Mouse (Mus musculus) cerebellum, adult (tissue): ENCODE results near the gene Auts2.

Source experiments
- ATAC-seq: cut with Nextera tagmentation; 2 replicates; pipeline ENCODE4 v1.9.2; 2017; ENCODE audit warnings: mild to moderate bottlenecking, moderate library complexity, mixed read lengths; ENCODE audit not compliant: insufficient number of reproducible peaks, low FRiP score, low TSS enrichment

Auts2 gene

DNA sequence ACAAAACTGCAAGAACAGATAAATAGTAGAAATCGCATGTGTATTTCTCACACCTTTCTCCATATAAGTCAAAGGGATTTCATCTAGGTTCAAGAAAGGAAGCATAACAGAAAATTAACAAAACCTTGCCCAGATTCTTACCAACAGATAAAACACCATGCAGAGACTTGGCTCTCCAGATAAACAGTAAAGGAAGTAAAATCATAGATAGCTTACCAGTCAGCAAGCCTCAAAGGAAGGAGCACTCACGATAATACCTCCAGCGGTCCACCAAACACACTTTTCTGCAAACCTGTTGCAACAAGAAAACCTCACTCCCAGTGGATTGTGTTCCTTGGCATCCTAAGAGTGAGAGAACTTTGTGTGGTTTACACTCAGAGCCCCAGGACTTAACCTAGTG, 147.2 kb downstream of the Auts2 start:
- ATAC-seq: no peak

DNA sequence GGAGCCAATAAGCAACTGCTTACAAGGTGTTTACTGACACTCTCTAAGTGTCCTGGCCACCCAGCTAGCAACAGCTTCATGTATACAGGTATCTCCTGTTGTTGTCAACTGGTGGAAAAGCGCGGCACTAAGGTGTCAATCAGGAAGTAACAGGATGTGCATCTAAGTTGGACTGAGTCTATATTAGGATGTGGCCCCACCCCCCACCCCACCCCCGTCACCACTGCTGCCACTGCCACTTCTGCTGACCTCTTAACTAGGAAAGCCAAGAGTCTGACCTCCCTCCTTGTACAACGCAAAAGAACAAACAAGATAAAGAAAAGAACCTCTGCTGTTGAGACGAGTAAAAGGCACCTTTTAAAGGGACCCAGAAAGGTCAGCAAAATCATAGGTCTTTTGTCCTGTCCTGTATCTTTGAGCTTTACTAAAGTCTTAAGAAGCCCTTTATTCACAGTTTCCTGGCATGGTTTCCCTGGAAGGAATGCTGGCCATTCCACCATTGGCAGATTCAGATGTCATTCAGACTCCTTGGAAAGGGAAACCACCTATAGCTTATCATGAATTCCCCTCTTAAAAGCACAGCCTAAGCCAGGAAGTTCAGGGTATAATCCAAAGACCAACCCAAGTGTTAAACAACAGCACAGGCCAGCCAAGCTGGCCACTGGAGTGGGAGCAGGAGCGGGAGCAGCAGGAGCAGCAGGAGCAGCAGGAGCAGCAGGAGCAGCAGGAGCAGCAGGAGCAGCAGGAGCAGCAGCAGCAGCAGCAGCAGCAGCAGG, 148.2 kb downstream of the Auts2 start:
- no peak for ATAC-seq

DNA sequence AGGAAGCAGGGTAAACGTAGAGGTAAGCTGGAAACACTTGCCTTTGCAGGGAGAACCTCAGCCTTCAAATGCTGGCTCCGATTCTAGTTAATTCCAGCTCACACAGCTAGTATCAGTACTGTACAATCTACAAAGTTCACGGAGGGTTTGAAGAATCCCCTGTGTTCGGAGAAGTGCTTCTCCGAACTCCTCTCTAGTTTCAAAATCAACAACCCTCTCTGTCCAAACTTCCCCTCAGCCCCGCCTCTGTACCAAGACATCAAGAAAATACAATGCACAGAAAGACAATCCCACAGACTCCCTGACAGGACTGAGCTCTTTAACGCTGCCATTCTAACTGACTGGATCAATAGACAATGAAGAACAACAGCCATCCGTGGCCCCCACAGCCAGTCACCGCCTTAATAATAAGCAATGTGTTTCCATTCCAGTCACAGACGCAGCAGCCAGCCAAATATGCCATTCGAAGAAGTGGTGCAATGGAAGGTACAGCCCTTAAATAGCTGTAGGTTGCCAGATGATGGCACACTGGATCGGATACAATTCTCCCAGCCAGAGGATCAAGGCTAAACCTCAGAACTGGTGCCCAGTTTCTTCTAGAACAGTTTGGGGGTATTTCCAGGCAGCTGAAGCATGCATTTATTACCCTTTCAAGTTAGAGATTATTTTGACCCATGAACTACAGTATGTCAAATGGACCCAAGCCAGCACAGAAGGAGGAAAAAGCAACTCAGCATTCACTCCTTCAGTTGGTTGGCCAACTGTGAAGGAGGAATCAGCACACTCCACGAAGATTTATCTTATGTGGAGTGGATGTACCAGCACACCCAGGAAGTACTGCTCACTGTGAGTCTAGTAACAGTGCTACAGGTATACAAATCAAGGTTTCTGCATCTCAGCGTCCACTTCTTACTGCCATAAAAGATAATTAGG, 151.0 kb downstream of the Auts2 start:
- ATAC-seq: no peak

DNA sequence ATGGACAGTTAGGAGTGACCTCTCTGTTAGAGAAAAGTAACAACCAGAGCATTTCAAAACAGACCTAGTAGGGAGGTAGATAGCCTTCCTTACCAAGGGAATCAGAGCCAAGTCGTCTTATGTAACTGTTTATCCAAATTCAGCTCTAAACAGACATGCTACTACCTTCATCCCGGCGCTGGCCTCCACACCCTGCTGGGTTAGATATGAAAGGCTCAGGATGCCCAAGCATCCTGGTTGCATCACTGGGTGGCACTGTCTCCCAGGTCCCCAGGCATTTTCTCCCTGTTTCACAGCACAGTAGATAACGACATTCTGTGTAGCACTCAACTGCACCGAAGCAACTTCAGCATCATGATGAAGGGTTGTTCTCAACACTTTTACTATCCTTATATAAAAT, 154.4 kb downstream of the Auts2 start:
- peak; percentile 61; the same call in 1 of the 2 replicates for ATAC-seq

DNA sequence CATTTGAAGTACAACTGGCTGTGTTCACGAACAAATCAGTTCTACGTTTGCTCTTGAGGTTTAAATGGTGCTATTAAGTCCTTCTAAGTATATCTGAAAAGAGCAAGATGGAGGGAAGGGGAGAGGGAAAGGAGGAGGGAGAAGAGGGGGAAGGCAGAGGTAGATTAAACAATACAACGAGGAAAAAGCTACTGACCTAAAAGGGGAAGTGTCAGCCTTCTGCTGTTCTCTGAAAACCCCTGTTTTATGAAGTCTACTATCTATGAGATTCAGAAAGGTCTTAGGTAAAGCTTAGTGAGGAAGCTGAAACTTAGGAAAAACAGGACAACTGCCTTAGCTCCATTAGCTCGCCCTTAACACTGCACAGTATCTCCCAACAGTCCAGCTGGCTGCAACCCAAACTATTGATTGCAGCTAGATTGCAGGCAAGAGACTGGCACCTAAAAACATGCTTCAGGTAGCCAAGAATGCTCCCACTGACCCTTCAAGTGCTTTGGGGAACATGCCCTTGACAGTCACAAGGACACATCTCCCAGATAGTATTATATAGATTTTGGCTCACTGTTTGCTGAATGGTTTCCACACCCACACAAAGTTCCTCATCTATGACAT, 157.8 kb downstream of the Auts2 start:
- no peak for ATAC-seq

DNA sequence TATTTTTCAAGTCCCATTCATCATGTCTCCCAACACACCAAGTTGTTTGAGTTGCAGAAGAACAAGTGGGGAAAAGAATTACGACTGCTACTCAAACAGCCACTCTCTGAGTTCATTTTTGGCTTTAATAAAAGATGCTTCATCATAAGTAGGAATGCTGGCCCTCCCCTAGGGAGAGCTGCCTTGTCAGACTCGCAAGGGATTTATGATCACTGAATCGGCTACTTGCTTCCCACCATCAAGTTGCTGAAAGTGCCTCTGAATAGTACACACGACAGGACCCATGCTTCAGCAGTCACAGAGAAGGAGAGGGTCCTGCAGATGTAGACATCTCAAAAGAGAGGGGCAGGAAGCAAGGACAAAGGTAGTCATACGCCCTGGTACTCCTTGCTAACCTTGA, 162.9 kb downstream of the Auts2 start:
- ATAC-seq: no peak

DNA sequence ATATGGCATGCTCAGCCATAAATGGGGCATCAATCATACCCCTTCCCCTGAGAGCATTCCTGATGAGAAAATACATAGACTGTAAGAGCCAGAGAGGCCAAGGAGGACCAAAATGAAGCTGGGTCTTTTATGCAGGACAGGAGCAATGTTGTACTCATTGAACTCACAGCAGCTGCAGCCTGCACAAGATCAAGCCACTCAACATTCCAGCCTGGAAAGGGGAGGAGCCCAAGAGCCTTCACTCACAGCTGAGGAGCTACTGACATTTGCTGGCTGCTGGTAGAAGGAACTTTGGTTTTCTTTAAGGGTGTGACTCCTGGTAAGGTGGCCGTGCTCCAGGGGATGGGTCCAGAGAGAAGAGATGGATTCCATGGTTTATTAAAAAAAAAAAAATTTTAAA, 164.2 kb downstream of the Auts2 start:
- no peak for ATAC-seq

DNA sequence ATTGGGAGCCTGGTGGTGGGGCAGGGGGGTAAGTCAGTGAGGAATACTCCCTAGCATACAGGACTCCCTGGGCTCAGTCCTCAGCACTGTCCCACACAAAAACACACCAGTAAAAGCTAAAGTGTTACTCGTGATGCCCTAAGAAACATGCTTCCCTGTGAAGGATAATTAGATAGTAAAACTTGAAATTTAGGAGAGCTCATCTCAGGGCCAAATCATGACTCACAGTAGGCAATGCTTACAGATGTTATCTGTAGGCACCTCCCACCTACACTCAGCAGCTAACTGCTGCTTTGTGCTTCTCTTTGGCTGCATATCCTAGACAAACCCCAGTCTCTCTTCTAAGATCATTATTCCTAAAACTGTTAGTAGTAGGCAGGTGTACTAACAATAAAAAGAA, 168.0 kb downstream of the Auts2 start:
- no peak for ATAC-seq

DNA sequence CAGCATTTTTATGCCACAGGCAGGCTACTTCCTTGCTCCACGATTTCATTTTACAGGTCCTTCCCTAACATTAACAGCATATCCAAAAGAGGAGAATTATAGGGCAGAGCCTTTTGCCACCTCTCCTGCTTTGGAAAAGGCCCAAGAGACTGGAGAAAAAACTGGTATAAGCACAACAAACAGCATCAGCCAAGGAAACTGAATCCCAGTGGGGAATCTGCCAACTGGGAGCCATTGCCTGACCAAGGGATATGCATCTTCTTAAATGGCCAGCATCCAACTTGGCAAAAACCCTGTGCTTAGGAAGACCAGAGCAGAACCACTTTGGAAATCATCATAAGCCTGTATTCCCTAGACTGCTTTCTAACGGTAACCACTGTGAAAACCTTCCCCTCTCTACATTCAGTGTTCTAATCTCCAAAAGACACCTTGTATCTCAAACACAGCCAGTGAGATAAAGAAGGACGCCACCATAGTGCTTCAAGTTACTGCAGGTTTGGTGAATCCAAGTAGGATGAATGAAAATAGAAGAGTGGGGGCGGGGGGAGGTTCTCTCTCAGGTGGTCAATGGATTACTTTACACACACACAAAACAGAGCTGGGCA, 169.6 kb downstream of the Auts2 start:
- no peak; the same call in 1 of the 2 replicates for ATAC-seq

DNA sequence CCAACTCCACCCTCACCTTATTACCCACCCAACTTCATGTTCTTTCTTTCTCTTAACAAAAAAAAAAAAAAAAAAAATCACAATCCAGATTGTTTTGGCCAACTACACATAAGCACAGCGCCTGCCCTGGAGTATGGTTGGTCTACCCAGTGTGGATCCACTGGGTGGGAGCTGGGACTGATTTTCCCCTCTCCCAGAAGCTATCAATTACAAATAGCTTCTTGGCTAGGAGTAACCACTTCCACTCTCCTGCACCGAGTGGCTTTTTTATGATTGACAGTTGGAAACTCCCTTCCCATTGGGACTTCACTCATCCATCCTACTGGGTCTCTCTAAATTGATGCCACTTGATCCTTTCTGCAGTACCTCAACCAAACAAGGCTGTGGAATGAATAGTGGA, 170.5 kb downstream of the Auts2 start:
- ATAC-seq: no peak

DNA sequence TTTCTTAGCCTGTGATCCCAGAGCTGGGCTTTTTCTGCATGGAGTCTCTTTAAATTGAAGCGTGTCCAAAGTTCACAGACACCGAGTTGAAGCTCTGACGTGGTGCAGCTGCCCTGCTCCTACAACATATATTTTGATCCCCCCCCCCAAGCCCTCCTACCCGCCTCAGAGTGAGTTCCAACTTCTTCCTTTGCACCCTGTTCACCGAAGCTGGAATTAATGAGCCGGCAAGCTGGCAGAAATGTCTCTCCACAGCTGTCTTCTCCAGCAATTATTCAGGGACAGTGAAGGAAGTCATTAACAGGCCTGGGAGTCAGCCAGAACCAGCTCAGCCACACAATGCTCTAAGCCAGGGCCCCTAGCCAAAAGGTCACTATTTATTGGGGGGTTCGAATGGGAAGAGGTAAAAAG, 174.5 kb downstream of the Auts2 start:
- no peak for ATAC-seq

DNA sequence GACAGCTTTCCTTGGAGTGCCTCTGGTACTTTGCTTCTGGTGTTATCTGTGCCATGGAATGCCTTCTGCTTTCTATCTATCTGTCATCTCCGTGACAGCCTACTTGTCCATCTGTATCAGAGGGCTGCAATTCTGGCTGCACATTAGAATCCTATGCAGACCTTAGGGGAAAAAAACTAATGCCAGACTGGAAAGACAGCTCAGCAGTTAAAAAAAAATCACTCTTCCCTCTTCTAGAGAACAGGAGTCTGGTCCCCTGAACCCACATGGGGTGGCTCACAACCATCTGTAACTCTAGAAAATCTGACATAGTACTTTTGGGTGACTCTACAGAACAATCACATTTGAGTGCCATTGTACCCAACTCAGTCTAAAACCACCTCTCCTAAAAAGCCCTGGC, 181.9 kb downstream of the Auts2 start:
- ATAC-seq: no peak

DNA sequence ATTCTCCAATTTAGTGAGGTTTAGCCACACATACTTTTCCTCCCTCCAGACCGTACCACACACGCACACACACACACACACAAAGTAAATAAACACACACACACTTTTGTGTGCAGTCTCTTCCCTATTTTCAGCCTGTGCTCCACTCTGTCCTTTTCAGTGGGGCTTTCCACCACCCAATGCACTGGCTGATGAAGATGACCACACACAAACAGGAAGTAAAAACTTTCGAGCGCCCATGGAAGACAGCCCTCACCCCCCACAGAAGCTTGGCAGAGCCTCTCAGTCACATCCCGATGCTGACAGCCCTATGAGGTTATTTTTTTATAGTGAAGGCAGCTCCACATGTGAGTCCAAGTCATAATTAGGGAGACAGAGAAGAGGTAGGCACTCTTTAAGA, 185.4 kb downstream of the Auts2 start:
- ATAC-seq: no peak

DNA sequence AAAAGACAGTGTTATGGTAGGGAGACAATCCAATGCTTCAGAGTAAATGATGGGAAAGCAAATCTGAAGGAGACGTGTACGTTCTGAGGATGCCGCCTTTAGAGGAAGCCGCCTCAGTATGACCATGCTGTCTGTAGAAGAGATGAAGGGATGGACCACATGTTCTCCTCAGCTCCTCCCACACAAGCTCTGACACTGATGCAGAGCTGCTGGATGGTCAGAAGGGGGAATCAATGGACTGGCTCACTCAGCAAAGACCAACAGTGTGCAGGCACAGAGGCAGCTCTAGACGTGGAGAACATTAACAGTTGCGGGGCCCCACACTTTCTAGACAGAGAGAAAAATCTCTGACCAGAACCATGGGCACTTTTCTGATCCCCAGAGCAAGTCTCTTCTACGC, 187.2 kb downstream of the Auts2 start:
- no peak for ATAC-seq

DNA sequence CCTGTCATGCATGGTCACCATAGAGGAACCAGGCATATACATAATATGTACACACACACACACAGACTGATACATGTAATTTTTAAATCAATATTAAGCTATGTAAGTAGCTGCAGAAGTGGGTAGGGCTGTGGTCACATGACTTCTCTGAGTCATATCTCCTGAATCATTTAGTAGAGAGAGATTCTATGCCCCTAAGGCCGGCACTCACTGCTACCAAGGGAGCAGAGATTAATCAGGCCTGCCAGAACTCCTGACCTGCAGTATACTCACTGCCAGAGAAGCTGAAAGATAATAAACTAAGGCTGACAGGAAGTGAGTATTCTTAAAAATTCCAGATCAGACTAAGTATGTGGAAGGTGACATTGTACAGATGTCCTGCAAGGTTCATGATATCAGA, 190.7 kb downstream of the Auts2 start:
- ATAC-seq: no peak

DNA sequence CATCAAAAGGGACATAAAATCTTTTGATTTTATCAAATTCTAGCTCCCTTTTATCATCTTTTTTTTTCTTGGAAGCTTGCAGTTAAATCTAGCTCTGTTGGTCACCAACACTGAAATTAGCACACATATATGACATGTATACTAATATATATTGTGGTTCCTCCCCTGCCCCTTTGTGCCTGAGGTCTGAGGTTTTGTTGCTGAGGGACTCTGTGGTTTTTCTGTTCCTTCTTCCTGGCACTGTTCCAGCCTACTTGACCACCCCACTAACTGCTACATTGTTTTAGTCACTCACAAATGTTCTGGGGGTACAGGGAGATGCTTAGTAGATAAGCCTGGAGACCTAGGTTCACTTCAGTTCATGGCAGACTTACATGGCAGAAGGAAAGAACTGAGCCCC, 192.0 kb downstream of the Auts2 start:
- no peak for ATAC-seq

DNA sequence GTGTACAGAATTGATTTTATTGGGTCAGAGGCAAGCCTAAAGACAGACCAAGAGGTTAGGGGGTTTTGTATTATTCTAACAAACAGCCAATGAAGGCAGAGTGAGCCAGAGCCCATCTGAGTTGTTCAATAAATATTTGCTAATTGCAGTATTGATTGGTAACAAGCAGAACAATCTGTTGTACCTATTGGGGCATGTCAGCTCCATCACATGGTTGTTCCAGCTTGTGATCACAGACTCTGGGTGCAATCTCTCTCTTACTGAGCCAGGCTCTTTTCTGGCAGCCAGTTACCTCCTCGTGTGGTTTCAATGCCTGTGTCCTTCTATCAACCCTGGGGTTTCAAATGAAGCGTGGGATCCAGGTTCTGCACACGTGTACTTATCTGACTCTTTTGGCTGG, 201.8 kb downstream of the Auts2 start:
- no peak for ATAC-seq

DNA sequence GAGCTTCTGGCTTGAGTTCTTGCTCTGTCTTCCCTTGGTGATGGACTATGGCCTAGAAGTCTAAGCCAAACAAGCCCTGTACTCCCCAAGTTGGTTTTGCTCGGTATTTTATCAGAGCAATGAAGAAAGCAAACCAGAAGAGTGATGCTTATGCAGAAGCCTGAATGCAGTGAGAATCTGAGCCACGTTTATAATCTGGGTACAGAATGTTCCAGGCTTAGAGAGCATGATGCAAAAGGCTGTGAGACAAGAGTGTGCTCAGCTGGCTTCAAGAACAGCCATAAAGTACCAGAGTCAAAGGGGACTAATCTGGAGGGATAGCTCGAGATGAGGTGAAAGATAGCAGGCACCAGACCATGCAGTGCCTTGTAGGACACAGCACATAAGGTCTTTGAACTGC, 205.5 kb downstream of the Auts2 start:
- no peak for ATAC-seq

DNA sequence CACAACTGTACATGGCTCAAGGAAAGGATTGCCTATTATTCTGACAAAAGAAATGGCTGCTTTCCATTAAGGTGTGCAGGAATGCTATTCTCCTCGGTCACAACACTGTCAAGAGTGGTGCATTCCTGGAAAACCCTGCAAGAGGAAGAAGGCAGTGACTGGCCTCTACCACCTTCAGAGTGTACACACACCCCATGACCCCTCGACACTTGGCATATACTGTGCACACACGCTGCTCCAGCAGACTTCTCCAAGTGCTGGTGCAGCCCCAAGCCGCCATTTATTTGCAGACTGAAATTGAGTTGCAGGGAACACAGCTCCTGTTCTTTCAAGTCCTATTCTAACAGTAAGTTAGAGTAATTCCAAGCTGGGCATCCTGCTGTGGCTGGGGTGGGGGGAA, 207.4 kb downstream of the Auts2 start:
- ATAC-seq: no peak

DNA sequence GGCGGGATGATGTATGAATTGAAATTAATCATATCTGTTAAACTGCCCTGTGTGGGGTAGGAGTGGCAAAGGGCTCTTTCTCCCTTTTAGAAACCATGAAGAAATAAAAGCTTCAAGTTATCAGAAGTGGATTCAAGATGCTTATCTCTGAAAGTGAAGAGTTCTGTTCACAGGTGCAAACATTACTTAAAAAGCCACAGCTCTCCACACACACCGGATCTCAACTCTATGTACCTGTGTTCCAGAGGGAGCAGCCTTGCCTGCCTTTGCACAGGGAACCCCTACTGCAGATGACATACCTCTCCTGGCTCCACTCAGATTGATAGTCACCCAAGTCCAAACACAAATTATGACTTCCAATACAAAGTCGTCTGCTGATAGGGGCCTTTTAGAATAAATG, 208.3 kb downstream of the Auts2 start:
- ATAC-seq: no peak

DNA sequence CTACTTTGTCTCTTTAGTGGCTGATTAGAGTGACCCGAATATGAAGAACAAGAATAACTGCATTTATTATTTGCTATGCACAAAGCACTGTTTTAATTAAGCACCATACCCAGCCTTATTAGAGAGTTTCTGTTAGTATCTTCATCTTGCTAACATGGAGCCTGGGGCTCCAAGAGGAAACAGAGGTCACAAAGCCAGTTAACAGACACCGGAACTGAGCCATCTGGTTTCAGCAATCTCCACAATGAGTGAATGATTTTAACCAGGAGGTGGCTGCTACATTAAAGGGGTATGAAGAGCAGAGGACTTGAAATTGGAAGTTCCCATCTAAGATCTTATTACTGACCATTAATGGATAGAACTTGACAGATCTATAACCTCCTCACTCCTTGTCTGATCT, 209.4 kb downstream of the Auts2 start:
- ATAC-seq: no peak
